Mouse (Mus musculus) liver, embryonic 14.5 days (tissue): ENCODE results near the gene Vipr2.

Experiments used
- CTCF ChIP-seq: IDR thresholded peaks from 2 replicates; pipeline ENCODE4 v1.5.1; 2016; ENCODE audit warnings: antibody characterized with exemption, low read depth, control low read depth
- EP300 ChIP-seq: IDR thresholded peaks from 2 replicates; pipeline ENCODE4 v1.6.1; 2016; ENCODE audit warnings: antibody characterized with exemption, low read depth

- TF ChIP-seq CTCF (no peak), EP300 (no peak)
These were observed 32.7 kb upstream of the Vipr2 start for GRCm38 (mm10) chr12:116044785-116045184.
